Mouse (Mus musculus) heart, embryonic 14.5 days (tissue): ENCODE data around the gene Rap1b. TPM values are rescaled to one million over a fixed set of nuclear protein-coding genes. Genes with fewer than 3 reads are reported as not detected.

Experiments
- ATAC-seq: fragments of 200-750 bp; cut with Nextera tagmentation; 2 replicates; pipeline ENCODE4 v1.8.0; 2017; ENCODE audit warnings: low read depth, moderate TSS enrichment; ENCODE audit not compliant: insufficient number of reproducible peaks, insufficient read depth, low FRiP score
- H3K27ac ChIP-seq, 2 experiments: fragments of 200-500 bp in 1 of 2; fragments of 300-500 bp in 1 of 2; sonication (generic) in 1 of 2; replicated peaks in 1 of 2; 2 replicates each; pipeline ENCODE4 v1.5.1; 2012 to 2014; ENCODE audit warnings: low read depth in 2 of 2, low read length in 2 of 2, control low read depth in 1 of 2, mild to moderate bottlenecking in 1 of 2, mixed read lengths in 1 of 2; ENCODE audit not compliant: control insufficient read depth in 1 of 2, insufficient read depth in 1 of 2
- H3K27me3 ChIP-seq: fragments of 300-500 bp; sonication (generic); 2 replicates; pipeline ENCODE4 v1.6.1; 2014; ENCODE audit warnings: mild to moderate bottlenecking, low read length, control low read depth; ENCODE audit not compliant: control insufficient read depth, insufficient read depth
- H3K36me3 ChIP-seq: fragments of 300-500 bp; sonication (generic); 2 replicates; pipeline ENCODE4 v1.6.1; 2014; ENCODE audit warnings: mild to moderate bottlenecking, control low read depth, low read length, mixed read lengths; ENCODE audit not compliant: control insufficient read depth, insufficient read depth
- H3K4me1 ChIP-seq, 2 experiments: fragments of 200-500 bp in 1 of 2; fragments of 300-500 bp in 1 of 2; sonication (generic) in 1 of 2; 2 replicates each; pipeline ENCODE4 v1.6.1; 2012 to 2014; ENCODE audit warnings: low read length in 2 of 2, control low read depth in 1 of 2, mixed read lengths in 1 of 2; ENCODE audit not compliant: control insufficient read depth in 2 of 2, insufficient read depth in 2 of 2
- H3K4me2 ChIP-seq: fragments of 300-500 bp; sonication (generic); 2 replicates; pipeline ENCODE4 v1.6.1; 2014; ENCODE audit warnings: mild to moderate bottlenecking, low read length
- H3K4me3 ChIP-seq, 2 experiments: fragments of 200-500 bp in 1 of 2; fragments of 300-500 bp in 1 of 2; sonication (generic) in 1 of 2; 2 replicates each; pipeline ENCODE4 v1.5.1; 2012 to 2014; ENCODE audit warnings: low read length in 2 of 2, mild to moderate bottlenecking in 2 of 2, control low read depth in 1 of 2, low read depth in 1 of 2, moderate library complexity in 1 of 2; ENCODE audit not compliant: control insufficient read depth in 1 of 2, insufficient read depth in 1 of 2
- H3K9ac ChIP-seq: fragments of 300-500 bp; sonication (generic); 2 replicates; pipeline ENCODE4 v1.6.1; 2014; ENCODE audit warnings: mild to moderate bottlenecking, low read length
- H3K9me3 ChIP-seq: fragments of 300-500 bp; sonication (generic); 2 replicates; pipeline ENCODE4 v1.6.1; 2016; ENCODE audit warnings: low read length, control low read depth; ENCODE audit not compliant: control insufficient read depth
- WGBS: fragments of 180-500 bp; shearing (Covaris S2); extraction: QIAGEN DNeasy Blood & Tissue Kit; methylation state at CpG from one replicate; pipeline ENCODE4 v1.1.7; 2014; 5-methylcytosine and 5-hydroxymethylcytosine counted together
- polyA plus RNA-seq: library from polyadenylated mRNA; unstranded; fragments of >200 nt; fragmentation: Nextera tagmentation; extraction: Ambion mirVana; gene quantifications from 2 replicates; pipeline ENCODE4 v1.2.1, GENCODE M21; 2014

Gene Rap1b
- polyA plus RNA-seq, 1 experiment from 2014 or later, result 143 TPM

DNA sequence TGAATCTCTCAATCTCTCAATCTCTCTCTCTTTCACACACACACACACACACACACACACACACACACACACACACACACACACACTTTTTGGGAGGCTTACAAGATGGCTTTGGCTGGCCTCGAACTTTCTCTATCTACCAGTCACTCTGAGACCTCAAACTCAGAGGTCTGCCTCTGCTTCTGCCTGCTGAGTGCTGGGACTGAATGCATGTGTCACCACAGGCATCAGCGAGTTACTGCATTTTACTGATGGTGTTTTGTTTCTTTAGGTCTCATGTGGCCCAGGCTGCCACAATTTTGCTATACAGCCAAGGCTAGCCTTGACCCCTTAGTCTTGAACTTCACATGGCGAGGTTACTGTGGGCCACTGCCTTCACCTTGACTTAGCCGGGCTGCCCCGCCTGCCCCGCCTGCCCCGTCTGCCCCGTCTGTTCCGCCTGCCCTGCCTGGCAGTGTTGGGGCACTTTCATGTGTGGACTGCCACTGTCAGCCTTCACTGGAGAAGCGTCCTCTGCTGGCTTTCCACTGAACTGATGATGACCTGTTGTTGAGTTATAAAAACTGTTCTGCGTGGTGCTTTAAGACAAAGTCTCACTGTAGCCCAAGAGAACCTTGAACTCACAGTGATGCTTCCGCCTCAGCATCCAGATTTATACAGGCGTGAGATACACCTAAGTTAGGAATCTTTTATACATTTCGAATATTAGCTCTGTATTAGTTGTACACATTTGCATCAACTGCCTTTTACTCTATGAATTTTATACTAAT, 63.2 kb downstream of the Rap1b start:
- WGBS, result 92% methylated on average over 14 of the region's 14 CpGs
- no peaks in the 10 kb centered on the region for H3K9me3 ChIP-seq
- H3K27me3 ChIP-seq, result no peaks in the 10 kb centered on the region
- H3K9ac ChIP-seq, result no peak overlapping the region
- peaks cover 99% of the 10 kb centered on the region for H3K36me3 ChIP-seq
- H3K4me2 ChIP-seq, result no peak overlapping the region
- no peak overlapping the region for H3K4me3 ChIP-seq
- H3K27ac ChIP-seq, result no peak overlapping the region
- no peaks in the 10 kb centered on the region for H3K4me1 ChIP-seq
- no peak for ATAC-seq

DNA sequence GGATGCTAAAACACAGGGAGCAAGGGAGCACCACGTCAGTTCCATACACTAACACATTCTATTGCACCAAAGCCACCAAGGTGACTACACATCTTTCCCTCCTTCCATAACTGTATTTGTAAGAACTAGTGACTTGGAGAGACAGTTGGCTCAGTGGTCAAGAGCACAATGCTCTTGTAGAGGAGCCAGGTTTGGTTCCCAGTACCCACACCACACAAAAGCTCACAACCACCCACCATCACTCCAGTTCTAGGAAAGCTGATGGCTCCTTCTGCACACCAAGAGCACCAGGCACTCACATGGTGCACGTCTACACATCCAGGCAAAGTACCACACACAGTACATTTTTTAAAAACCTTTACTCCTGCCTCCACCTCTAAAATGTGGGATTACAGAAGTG, 63.8 kb downstream of the Rap1b start:
- WGBS, result 87% methylated on average over 2 of the region's 2 CpGs
- Histone ChIP-seq H3K9ac (no peak overlapping the region), H3K4me1 (no peaks in the 10 kb centered on the region), H3K4me3 (no peak overlapping the region), H3K27ac (no peak overlapping the region), H3K27me3 (no peaks in the 10 kb centered on the region), H3K9me3 (no peaks in the 10 kb centered on the region), H3K36me3 (peaks cover 97% of the 10 kb centered on the region), H3K4me2 (no peak overlapping the region)
- no peak for ATAC-seq

DNA sequence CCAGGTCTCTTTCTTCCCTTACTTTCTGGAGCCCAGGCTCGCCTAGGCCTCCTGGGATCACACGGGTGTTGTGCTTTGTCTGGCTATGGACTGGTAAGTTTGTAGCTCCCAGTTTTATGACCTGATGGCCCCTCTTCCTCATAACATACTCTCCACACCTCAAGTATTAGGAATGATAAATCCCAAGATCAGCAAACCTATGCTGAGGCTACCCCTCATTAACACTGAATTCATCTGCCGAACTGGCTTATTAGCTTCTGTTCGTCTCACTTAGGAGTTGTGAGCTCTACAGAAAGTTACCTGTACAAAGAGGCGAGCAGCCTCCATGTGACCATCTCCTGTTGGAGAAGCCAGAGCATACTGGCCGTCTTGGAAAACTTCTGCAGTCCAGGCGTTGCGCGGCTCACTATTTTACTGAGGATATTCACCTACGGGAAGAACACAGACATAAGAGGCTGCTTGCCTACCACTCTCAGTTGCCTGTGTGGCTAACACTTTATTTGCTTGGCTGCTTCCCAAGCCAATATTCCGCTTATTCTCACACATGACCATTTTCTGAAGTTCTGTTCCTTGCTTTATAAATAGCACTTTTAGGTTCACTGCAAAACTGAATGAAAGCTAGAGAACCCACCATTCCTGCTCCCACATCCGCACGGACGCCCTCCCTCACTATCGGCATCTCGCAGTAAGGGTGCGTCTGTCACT, 64.7 kb downstream of the Rap1b start:
- H3K4me2 ChIP-seq, result no peak overlapping the region
- no peak overlapping the region for H3K4me3 ChIP-seq
- no peaks in the 10 kb centered on the region for H3K4me1 ChIP-seq
- 94% methylated on average over 17 of the region's 17 CpGs for WGBS
- no peaks in the 10 kb centered on the region for H3K27me3 ChIP-seq
- no peak overlapping the region for H3K9ac ChIP-seq
- no peaks in the 10 kb centered on the region for H3K9me3 ChIP-seq
- ATAC-seq, result no peak
- H3K27ac ChIP-seq, result no peak overlapping the region
- peaks cover 97% of the 10 kb centered on the region for H3K36me3 ChIP-seq

DNA sequence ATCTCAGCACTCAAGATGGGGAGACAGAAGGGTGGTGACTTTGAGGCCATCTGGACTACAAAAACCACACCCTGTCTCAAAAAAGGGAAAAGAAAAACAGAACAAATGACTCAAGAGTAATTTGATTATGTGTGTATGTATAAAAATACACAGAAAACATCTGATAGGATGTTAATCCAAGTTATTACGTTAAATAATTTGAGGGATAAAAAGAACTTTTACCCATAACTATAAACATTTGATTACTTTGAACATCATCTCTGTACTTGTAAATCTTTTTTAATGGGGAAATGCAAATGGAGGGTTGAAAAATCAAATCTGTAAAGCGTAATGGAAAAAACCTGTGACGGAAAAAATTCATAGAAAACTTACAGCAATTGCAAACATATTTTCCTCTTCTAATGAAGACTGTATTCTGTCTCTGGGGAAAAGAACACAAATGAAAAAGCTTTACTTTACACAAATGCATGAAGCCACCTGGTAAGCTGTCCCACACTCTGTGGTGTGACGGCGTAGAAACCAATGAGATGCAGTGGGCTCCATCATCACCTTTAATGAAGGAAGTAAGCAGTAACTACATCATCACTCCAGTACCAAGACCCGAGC, 65.4 kb downstream of the Rap1b start:
- WGBS, result 91% methylated on average over 6 of the region's 6 CpGs
- no peak for ATAC-seq
- Histone ChIP-seq H3K27ac (no peak overlapping the region), H3K4me2 (no peak overlapping the region), H3K27me3 (no peaks in the 10 kb centered on the region), H3K4me3 (no peak overlapping the region), H3K9me3 (no peaks in the 10 kb centered on the region), H3K36me3 (peaks cover 97% of the 10 kb centered on the region), H3K4me1 (no peaks in the 10 kb centered on the region), H3K9ac (no peak overlapping the region)

DNA sequence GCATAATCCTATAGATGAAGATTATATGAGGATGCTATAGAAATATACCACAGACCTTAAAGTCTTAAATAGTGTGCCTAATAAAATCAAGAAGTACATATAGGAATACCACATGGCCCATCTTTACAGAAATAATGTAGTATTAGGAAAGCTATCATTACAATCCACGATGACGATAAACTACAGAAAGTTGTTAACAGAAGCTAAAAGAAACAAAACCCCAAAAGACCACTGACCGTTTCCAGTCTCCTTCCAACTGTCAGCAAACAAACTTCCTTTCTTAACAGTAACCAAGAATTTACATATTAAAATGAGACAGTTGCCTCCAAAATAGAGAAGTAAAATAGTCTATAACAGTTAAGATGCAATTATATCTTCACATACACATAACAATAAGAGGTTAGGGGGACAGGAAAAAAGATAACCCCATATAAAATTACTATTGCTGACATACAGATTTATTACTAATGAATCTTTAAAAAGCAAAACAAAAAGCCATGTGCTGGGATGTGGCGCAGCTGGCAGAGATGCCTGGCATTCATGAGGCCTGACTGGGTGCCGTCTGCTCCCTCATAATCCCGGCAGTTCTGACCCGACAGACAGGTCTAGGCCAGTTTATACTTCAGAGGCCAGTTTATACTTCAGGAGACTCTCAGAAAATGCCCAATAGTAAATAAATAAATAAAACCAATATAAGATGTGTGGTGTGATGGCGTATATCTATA, 66.1 kb downstream of the Rap1b start:
- H3K4me3 ChIP-seq, result no peak overlapping the region
- H3K9me3 ChIP-seq, result no peaks in the 10 kb centered on the region
- H3K4me2 ChIP-seq, result no peak overlapping the region
- no peak for ATAC-seq
- no peaks in the 10 kb centered on the region for H3K4me1 ChIP-seq
- H3K9ac ChIP-seq, result no peak overlapping the region
- peaks cover 97% of the 10 kb centered on the region for H3K36me3 ChIP-seq
- H3K27me3 ChIP-seq, result no peaks in the 10 kb centered on the region
- 88% methylated on average over 8 of the region's 8 CpGs for WGBS
- no peak overlapping the region for H3K27ac ChIP-seq

DNA sequence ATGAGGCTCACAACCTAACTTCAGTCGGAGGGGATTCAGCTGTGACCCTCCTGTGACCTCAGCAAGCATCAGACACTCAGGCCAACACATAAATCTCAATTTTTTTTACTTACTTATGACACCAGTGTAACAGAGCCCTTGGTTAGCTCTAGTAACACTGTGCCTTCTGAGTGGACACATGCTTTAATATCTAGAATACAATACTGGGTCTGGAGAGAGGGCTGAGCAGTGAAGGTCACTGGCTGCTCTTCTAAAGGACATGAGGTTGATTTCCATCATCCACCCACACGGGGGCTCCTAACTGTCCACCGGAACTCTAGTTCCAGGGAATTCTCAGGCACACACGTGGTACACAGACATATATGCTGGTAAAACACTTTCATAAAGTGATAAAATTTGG, 66.9 kb downstream of the Rap1b start:
- Histone ChIP-seq H3K36me3 (peaks cover 97% of the 10 kb centered on the region), H3K4me2 (no peak overlapping the region), H3K27ac (no peak overlapping the region), H3K4me1 (no peaks in the 10 kb centered on the region), H3K4me3 (no peak overlapping the region), H3K9me3 (no peaks in the 10 kb centered on the region), H3K27me3 (no peaks in the 10 kb centered on the region), H3K9ac (no peak overlapping the region)
- no peak for ATAC-seq
- WGBS, result 68% methylated on average over 4 of the region's 4 CpGs

DNA sequence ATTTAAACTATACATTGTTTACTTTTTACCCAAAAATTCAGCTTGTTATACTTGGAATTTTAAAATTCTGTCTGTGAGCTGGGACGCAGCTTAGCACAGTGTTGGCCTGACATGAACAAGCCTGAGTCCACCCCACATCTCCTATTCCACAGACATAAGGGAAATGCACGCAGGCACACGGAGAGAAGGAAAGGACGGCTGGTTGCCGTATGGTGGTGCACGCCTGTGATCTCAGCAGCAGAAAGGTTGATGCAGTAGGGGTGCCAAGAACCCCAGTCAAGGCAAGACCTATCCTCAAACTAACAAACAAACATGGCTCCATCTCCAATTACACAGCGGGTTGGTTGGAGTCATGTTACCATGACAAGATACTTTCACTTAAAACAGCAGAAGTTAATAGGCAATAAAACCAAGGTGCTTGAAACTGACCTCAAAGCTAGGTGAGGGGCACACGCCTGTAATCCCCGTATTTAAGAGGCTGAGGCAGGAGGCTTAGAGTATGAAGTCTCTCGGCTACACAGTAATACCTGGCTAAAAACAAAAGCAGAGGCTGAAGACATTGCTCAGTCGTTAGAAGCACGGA, 67.4 kb downstream of the Rap1b start:
- Histone ChIP-seq H3K4me3 (no peak overlapping the region), H3K4me2 (no peak overlapping the region), H3K36me3 (peaks cover 97% of the 10 kb centered on the region), H3K27ac (no peak overlapping the region), H3K4me1 (no peaks in the 10 kb centered on the region), H3K27me3 (no peaks in the 10 kb centered on the region), H3K9me3 (no peaks in the 10 kb centered on the region), H3K9ac (no peak overlapping the region)
- 92% methylated on average over 12 of the region's 12 CpGs for WGBS
- no peak for ATAC-seq
